Mouse (Mus musculus) brown adipose tissue, adult 24 weeks (tissue): Measurements from ENCODE around the gene Prox1. TPM values are rescaled to one million over a fixed set of nuclear protein-coding genes. Genes with fewer than 3 reads are reported as not detected.

ENCODE experiments used
- H3K27ac ChIP-seq: fragments of 200-500 bp; replicated peaks from 2 replicates; pipeline ENCODE4 v1.5.1; 2012; ENCODE audit warnings: low read depth, mild to moderate bottlenecking, low read length
- H3K4me1 ChIP-seq: fragments of 200-500 bp; 2 replicates; pipeline ENCODE4 v1.6.1; 2012; ENCODE audit warnings: low read length, mixed read lengths; ENCODE audit not compliant: control insufficient read depth, insufficient read depth, insufficient read length
- H3K4me3 ChIP-seq: fragments of 200-500 bp; 2 replicates; pipeline ENCODE4 v1.5.1; 2012; ENCODE audit warnings: low read depth, mild to moderate bottlenecking, low read length, moderate library complexity; ENCODE audit not compliant: insufficient read depth
- polyA plus RNA-seq: library from polyadenylated mRNA; stranded (reverse); fragments of >200 nt; gene quantifications from 2 replicates; pipeline ENCODE4 v1.2.4, GENCODE M21; 2012; ENCODE audit not compliant: missing spikeins, insufficient read depth, insufficient read length

The Prox1 gene
- polyA plus RNA-seq, 1 experiment = 0.24 TPM

DNA sequence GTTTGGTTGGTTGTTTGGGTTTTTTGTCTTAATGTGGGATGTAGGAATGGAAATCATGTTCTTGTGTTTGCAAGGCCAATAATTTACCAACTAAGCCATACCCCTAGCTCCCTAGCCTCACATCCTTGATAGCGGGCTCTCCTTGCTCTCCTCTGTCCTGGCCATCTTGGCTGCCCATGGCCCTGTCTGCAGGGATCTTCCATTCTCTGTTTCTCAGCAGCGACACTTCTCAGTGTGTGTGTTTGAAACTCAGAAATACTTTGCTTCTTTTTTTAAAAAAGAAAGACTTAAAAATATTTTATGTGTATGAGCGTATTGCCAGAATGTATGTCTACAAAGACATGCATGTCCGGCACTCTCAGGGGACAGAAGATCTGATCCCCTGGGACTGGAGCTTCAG lies 13.1 kb upstream of the Prox1 start:
- H3K4me3 ChIP-seq = no peak overlapping the region
- H3K27ac ChIP-seq = no peak overlapping the region
- no peaks in the 10 kb centered on the region for H3K4me1 ChIP-seq

DNA sequence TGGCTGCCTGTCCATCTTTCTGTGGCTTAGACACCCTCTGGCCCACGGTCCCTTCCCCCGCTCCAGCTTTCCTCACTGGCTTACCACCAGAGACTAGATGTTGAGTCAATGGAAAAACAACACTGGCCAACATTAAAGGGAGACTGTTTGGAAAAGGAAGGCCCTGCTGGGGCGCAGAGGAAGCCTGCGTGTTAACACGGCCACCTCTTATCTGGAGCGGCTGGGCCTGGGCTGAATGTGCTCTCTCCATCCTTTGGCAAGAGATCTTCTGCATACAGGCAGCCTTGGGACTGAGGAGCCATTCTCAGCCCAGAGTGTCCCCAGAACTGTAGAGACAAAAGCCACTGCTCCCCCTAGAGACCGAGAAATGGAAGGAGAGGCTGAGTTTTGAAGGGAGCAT lies 11.3 kb upstream of the Prox1 start:
- Histone ChIP-seq H3K27ac (no peak overlapping the region), H3K4me1 (no peaks in the 10 kb centered on the region), H3K4me3 (no peak overlapping the region)

DNA sequence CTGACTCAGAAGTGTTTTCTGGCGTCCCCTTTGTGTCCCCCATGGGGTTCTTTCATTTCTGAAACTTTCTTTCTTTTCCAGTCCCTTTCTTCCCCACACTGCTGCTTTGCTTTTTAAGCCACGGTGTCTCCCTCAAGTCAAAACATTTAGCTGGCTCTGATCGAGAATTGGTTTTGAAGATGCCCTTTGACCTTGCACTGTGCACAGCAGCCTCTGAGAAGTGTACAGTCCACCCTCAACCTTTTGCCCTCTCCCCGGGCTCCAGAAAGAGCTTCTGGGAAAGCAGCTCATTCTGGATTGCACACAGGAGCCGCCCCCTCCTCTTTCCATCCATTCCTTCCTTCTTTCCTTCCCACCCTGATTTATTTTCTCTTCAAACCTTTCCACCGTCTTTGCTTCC lies 10.3 kb upstream of the Prox1 start:
- H3K27ac ChIP-seq = no peak overlapping the region
- no peaks in the 10 kb centered on the region for H3K4me1 ChIP-seq
- H3K4me3 ChIP-seq = no peak overlapping the region

DNA sequence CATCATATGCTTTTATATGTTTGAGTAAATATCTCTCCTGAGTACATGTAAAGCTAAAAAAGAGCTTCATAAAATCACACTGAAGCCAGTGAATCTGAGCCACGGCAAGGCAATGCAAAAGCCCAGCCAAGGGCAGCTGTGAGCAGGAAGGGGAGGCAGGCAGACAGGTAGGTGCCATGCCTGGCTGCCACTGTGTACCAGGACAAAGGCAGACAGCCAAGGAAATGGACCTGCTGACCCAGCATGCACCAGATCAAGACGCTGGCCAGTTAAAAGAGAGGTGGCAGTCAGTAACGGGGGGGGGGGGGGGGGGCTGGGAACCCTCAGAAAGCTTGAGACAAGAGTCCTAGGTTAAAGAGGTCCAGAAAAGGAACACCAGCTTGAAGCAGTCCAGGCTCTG lies 6.4 kb upstream of the Prox1 start:
- peaks cover 3% of the 10 kb centered on the region for H3K4me1 ChIP-seq
- H3K27ac ChIP-seq = no peak overlapping the region
- no peak overlapping the region for H3K4me3 ChIP-seq

DNA sequence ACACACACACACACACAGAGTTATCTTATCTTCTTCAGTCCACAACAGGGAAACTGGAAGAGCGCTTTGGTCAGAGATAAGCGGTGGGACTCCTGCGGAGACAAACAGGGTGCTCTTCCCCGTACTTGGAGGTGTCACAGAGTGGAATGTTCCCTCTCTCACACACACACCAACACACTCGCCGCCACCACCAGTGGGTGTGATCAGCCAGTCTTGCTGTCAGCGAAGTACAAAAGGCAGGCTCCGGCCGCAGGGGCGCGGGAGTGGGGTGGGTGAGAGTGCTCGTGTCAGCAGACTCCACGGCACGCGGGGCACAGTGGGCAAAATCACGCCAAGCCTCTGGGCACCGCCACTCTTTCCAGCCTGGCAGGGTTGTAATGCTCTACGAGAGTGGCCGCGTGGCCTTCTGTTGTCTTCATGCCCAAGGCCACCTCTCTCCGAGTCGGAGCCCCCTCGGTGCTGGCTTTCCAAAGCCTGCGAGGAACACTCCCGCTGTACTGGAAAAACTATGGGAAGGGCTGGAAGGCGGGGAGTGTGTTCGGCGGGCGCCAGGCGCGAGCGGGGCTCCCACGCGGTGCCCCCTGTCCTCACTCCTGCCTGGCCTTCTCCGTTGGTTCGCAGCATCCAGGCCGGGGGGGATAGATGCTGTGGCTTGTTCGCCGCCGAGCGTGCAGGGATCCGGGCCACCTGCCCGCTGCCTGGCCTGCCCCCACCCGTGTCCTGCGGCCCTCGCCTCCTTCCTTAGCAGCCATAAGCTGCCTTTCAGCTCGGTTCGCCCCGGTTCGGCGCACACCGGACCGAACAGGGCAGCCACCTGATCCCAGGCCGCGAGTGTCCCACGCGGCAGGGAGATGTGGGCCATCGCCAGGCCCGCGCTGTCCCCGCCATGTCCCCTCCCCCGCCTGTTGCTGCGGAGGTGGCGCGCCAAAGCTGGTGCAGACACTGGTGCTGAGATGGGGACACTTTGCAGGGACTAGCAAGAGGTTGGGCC lies 4.5 kb upstream of the Prox1 start:
- 0 out of 2 replicates have a peak overlapping the region, but pooled peaks have one; percentile 16 for H3K4me3 ChIP-seq
- H3K4me1 ChIP-seq = peaks cover 3% of the 10 kb centered on the region
- H3K27ac ChIP-seq = no peak overlapping the region

DNA sequence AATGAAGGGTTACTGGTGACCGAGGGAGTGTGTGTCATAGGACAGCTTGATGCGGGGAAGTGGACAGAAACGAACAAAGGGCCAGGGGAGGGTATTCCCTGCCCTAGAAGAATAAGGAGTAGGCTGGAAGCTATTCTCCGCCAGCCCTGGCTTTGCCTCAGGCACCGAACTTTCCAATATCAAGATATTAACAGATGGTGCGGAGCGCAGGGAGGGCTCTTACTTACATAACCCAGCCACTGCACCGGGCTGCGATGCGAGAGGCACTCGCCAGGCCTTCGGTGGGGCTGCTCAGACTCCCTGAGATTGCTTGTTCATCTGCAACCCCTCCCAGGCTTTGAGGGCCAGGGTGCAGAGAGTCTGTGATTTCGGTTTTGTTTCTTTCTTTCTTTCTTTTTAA lies 3.7 kb upstream of the Prox1 start:
- Histone ChIP-seq H3K27ac (no peak overlapping the region), H3K4me3 (no peak overlapping the region), H3K4me1 (peaks cover 3% of the 10 kb centered on the region)

DNA sequence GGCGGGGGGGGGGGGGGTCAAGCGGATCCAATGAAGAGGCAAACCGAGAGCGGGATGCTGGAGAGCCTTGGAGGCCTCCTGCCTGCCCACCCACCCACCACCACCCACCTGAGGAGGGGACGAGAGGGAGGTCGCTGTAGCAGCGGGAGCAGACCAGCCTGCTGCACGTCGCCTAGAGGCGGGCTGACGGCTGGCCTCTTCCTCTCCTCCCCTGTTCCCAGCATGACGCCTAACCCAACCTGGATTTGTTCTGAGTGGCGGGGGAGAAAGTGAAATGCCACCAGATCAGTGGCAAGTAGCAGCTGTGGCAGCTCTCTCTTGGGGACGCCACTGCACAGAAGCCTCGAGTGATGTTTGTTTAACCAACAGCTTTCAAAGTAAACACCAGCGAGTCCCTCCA lies 3.1 kb upstream of the Prox1 start:
- Histone ChIP-seq H3K4me3 (no peak overlapping the region), H3K27ac (no peak overlapping the region), H3K4me1 (peaks cover 3% of the 10 kb centered on the region)

DNA sequence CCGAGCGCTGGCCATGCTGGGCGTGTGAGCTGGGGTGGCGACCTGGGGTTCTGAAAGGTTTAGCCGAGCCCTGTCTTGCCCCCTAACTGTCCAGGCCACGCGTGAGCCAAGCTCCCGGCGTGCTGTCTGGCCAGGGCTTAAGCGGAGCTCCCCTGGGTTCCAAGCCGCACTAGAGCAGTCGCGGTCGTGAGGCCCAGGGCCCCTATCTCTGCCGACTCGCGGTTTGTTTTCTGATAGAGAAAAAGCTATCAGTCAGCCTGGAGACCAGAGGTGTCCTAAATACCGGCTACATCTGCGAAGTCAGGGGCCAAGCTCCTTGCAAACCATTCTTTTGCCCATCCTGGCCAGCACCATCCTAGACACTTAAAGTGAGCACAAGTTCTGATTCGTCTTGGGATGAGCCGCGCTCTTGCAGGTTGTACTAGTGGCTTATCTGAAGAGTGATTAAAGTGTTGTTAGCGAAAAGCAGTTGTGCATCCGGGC lies 2.5 kb upstream of the Prox1 start:
- Histone ChIP-seq H3K27ac (no peak overlapping the region), H3K4me1 (peaks cover 3% of the 10 kb centered on the region), H3K4me3 (no peak overlapping the region)

DNA sequence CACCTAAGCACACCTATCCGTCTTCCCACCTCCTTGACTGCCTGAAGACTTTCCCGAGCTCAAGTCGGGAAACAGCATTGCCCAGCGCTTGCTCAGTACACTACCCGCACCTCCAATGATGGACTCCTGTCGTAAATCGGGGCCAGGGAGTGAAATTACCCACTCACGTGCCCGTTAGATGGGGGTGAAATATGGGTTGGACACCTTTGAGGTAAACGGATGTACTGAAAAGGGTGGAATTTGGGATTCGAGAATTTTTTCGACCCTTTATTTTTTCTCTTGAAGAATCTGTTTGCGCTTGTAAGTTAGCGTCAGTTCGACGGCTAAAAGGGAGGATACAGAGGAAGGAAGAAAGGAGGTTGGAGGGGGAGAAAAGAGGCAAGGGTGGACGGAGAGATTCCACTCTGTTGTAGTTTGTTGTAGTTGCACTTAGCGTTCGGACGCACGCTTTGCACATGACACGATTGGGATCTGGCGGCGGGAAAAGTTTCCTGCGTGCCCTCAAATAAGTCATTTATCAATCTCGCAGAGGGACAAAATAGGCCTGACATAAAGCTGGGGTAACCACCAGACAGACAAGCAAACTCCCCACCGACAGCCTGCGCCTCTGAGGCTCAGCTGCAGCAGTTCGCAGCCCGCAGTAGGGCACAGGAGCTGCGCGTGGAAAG lies 1.9 kb upstream of the Prox1 start:
- Histone ChIP-seq H3K27ac (no peak overlapping the region), H3K4me1 (peaks cover 3% of the 10 kb centered on the region), H3K4me3 (no peak overlapping the region)

DNA sequence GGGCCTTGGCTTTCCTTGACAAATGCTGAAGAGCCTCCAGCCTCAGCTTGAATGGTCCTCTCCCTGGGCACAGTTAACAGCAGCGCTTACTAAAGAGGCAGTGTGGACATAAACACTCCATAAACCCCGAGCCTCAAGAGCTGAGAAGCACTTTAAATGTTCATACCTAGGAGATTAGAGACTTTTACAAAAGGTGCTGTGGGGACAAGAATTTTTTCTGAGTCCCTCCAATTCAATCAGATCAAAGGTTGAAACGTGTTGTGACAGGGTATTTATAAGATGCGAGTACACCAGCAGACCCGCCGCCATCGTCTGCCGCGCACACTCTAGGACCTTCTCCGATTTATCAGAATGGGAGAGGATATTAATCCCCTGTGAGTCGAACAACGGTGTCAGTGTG lies 1.2 kb upstream of the Prox1 start:
- peaks cover 3% of the 10 kb centered on the region for H3K4me1 ChIP-seq
- no peak overlapping the region for H3K4me3 ChIP-seq

DNA sequence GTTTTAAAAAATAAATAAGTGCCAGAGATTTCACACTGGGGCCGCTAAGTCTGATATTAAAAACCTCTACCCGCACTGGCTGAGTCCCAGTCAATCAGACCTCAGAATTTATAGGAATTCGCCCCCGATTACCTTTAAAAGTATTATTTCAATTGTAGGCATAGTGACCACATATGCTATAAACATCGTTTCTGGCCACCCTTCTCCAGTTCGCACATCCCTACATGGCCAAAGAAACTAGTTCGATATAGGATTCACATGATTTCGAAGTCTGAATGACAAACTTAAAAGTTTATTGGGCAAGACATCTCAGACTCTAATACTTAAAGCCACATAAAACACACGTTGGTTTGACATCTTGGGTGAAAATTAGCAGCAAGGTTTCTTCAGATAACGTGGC lies 827 bp upstream of the Prox1 start:
- Histone ChIP-seq H3K4me1 (peaks cover 3% of the 10 kb centered on the region), H3K4me3 (peak overlapping the region; percentile 19; the same call in 1 of the 2 replicates), H3K27ac (no peak overlapping the region)

More for the DNA sequence above, 1.2 kb upstream of the Prox1 start:
- no peak overlapping the region for H3K27ac ChIP-seq

DNA sequence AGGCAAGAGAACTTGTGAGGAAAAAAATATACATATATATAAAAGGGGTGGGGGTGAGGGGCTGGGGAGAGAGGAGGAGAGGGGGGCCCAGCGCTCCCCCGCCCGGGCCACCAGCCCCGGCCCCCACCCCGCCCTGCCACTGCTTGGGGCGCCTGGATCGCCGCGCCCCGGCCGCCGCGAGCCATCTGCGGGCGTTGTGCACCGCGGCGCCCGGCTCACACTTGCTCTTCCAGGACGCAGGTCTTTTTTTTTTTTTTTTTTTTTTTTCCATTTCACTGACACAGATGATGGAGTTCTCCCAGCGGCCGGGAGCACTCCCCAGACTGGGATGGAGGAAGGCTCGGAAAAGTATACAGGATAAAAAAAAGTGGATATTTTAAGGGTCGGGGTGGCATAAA lies 304 bp upstream of the Prox1 start:
- Histone ChIP-seq H3K4me1 (peaks cover 3% of the 10 kb centered on the region), H3K4me3 (peak overlapping the region; percentile 19), H3K27ac (no peak overlapping the region)

DNA sequence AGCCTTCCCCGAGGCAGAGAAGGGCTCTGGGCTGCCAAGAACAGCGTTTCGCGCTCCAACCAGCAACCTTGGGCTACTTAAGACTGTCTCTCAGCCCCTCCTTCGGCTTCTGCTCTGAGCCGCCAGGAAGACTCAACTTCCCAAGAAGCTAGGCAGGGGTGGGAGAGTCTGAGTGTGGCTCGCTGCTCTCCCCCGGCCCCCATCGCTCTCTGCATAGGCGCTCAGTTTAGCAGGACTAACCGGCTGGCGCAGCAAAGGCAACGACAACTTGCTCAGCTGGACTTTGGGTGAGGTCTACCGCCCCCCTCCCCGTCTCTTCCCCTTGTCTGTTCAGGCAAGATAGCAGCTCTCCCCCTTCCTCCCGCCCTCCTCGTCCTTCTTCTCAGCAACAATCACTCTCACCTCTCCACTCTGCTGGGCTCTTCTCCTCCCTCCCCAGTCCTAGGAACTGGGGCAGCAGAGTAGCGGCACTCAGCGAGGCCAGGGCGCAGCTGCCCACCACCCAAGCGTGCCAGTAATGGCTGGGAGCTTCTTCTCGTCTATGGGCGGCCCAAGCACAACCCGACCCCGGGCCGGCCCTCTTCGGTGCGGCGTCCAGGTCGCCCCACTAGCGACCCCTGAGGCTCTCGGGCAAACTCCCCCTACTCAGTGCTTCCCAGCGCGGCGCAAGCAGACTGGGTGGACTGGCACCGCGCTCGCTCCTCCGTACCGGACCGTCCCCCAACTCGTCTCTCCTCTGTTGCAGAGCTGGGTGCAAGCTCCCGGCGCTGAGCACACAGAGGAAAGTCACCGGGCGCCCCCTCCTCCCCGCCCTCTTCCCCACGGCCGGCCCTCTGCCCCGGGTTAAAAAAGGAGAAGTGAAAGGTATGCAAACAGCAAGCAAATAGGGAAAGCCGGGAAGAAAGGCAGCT lies 1.5 kb downstream of the Prox1 start:
- Histone ChIP-seq H3K4me3 (peak overlapping the region; percentile 57), H3K27ac (no peak overlapping the region), H3K4me1 (no peaks in the 10 kb centered on the region)

DNA sequence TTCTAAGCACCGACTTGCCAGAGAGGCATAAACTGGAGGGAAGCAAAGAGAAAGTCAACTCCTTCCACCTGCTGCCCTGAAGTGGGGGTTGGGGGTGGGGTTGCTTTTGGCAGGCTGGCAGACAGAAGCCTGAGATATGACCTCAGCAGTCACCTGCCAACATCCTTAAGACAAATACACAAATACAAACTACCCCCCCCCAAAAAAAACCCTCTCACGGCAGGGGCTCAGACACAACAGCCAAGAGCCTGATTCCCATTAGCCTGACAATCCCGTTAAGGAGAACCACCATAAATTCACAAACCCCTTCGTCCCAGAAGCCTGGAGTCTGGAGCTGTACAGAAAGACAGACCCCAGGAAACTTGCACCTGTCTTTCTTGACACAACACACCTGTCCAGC lies 2.4 kb downstream of the Prox1 start:
- H3K27ac ChIP-seq = no peak overlapping the region
- H3K4me1 ChIP-seq = no peaks in the 10 kb centered on the region
- no peak overlapping the region for H3K4me3 ChIP-seq

DNA sequence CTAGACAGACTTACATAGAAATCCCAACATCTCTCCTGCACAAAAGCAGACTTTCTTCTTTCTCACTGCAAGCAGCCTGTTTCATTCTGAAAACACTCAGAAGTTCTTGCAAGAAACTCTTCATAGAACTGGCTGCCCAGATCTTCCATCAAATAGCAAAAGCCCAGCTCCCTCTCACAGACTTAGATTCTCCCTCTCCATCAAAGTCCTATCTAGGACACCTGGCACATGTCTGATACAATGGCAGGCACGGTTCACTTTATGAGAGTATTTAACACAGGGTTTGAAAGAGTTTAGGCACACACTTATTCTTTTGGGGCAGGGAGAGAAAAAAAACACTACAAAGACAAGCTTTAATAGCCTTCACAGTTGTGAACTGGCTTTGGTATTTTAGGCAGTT lies 2.9 kb downstream of the Prox1 start:
- no peak overlapping the region for H3K27ac ChIP-seq
- H3K4me3 ChIP-seq = no peak overlapping the region
- no peaks in the 10 kb centered on the region for H3K4me1 ChIP-seq
